Mouse (Mus musculus): ENCODE results near the gene Wdr83. TPM values are rescaled to one million over a fixed set of nuclear protein-coding genes. Genes with fewer than 3 reads are reported as not detected.

The Wdr83 gene
- total RNA-seq, 2 experiments from 2014 or later, result 15.8 to 35.6 TPM

DNA sequence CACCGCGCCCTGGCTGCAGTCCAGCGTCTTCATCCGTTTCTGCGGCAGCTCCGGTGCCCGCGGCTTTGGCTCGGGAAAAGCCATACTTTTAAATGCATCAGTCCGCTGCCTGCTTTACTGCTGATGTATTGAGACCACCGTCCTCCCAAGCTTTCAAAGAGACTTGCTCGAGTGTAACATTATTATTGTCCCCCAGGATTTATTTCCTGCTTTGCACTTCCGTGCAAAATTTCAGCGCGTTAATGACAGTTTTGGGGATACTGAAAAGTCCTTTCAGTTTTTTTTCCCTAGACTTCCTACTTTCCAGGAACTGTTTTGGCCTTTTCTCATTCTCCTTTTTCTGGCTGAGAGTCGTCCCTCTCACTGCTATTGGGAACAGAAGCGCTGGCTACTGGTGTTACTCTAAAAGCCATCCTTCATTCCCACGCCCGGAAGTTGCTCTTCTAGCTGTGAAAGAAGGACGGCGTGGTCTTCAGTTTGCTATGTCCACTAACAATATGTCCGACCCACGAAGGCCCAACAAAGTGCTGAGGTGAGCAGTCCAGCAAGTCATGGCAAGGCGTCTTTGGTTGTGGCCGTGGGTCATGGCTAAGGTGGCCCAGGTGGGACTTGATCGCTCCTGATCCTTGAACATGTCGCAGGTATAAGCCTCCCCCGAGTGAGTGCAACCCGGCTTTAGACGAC lies 432 bp downstream of the Wdr83 start, which contains the start of gene Wdr83os:
Wdr83os (plus strand) TSS at position 209 of the 684 bp plus-strand sequence.
- peak; percentile 50 for ATAC-seq (replicated peaks; ENCODE audit: low FRiP score, poor library complexity, severe bottlenecking)

DNA sequence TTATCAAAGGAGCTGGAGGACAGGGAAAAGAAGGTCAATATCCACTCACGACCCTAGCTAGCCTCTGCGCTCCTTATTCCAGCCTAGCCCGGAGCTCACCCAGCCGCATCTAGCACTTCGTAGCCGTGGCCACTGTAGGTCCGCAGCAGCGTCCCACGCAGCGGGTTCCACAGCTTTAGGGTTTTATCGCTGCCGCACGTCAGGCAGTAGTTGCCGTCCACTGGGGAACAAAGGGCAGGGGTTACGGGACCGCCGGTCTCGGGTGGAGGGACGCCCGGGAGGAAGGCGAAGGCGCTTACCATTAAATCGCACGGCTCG lies 933 bp downstream of the Wdr83 start:
- ATAC-seq (replicated peaks; ENCODE audit: low FRiP score, poor library complexity, severe bottlenecking), result peak; percentile 27; the same call in 1 of the 2 replicates

DNA sequence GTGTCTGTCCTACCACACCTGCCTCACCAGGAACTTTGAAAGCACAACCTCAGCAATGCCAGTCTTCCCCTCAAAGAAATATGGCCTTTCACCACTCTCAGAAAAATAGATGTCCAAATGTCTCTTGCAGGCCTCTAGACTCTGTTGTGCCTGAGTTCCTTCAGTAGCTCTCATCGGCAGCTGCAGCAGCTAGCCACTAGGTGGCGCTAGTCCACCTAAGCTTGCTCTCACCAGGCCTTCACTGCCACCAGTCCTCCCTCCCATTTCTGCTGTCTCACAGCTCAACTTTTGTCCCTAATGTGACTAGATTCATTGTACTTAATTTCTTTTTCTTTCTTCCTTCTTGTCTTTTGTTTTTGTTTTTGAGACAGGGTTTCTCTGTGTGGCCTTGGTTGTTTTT lies 4.1 kb downstream of the Wdr83 start:
- ATAC-seq (replicated peaks; ENCODE audit: low FRiP score, poor library complexity, severe bottlenecking), result peak; percentile 70

DNA sequence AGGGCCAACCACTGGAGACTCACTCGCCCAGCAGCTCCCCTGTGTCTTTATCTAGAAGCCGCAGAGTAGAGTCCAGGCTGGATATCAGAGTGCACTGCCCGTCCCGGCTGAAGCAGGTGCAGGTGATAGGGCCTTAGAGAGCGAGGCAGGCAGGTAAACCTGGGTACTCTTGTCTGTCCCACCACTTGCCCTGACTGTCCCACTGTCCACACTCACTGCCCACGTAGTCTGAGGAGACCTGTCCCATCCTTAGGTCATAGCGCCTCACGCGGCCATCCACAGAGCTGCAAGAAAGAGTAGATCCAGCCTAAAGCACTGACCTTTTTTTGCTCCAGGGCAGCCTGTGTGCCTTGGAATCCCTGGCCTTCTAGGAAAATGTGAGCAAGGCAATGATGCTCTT lies 5.1 kb downstream of the Wdr83 start:
- peak; percentile 53 for ATAC-seq (replicated peaks; ENCODE audit: low FRiP score, poor library complexity, severe bottlenecking)

DNA sequence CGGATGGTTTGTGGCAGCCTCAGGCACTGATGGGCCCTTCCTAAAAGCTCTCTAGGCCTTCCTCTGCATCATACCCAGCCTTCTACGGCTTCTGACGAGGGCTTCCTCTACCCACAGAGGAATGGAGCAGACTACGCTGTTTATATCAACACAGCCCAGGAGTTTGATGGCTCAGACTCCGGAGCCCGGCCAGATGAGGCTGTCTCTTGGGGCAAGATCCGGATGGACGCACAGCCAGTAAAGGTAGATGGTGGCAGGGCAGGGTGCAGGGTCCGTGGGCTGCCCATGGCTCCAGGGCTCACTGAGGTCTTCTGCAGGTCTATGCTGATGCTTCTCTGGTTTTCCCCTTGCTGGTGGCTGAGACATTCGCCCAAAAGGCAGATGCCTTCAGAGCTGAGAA lies 6.5 kb downstream of the Wdr83 start:
- ATAC-seq (replicated peaks; ENCODE audit: low FRiP score, poor library complexity, severe bottlenecking), result no peak

DNA sequence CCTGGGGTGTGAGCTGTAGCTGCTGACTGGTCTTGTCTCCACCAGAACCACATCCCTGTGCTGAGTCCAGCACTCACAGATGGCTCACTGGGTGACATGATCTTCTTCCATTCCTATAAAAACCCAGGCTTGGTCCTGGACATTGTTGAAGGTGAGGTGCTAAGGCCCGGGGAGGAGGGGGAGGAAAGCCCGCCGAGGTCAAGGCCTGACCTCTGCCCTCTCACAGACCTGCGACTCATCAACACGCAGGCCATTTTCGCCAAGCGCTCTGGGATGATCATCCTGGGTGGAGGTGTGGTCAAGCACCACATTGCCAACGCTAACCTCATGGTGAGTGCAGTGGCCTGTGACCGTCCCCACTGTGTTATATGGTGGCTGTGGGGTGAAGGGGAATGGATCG lies 6.9 kb downstream of the Wdr83 start:
- no peak for ATAC-seq (replicated peaks; ENCODE audit: low FRiP score, poor library complexity, severe bottlenecking)

DNA sequence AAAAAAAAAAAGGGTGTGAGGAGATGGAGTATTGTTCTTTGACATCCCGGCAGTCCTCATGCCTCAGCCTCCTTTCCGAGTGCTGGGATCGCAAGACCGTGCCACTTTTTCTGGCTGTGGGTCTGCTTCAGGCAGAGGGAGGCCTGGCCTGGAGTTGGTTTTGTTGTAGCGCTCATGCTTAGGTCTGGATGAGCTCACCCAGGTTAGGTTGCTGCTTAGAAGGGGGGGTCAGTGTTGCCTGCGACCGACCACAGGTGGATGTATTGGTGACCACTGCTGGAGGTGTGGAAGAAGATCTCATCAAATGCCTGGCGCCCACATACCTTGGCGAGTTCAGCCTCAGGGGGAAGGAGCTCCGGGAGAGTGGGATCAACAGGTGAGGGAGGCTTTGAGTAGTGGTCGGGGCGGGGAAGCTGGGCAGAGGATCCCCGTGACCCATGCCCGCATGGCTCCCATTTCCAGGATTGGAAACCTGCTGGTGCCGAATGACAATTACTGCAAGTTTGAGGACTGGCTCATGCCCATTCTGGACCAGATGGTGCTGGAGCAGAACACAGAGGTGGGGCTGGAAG lies 8.0 kb downstream of the Wdr83 start:
- ATAC-seq (replicated peaks; ENCODE audit: low FRiP score, poor library complexity, severe bottlenecking), result no peak

DNA sequence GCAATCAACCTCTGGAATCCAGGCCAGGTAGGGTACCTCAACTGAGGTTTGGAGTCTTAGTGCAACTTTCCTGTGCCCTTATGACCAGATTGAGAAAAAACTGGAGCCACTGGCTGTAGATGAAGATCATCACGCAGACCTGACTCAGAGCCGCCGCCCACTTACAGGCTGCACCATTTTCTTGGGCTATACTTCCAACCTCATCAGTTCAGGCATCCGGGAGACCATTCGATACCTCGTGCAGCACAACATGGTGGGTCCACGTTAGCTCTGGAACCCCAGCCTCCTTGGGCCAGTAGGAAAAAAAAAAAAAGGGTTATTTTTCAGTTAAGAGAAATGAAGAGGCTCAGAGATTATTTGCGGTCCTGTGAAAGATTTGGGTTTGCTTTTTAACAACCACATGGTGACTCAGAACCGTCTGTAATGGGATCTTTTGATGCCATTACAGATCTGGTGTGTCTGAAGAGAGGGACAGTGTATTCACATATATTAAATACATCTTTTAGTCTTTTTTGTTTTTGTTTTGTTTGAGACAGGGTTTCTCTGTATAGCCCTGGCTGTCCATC lies 8.7 kb downstream of the Wdr83 start:
- no peak for ATAC-seq (replicated peaks; ENCODE audit: low FRiP score, poor library complexity, severe bottlenecking)

DNA sequence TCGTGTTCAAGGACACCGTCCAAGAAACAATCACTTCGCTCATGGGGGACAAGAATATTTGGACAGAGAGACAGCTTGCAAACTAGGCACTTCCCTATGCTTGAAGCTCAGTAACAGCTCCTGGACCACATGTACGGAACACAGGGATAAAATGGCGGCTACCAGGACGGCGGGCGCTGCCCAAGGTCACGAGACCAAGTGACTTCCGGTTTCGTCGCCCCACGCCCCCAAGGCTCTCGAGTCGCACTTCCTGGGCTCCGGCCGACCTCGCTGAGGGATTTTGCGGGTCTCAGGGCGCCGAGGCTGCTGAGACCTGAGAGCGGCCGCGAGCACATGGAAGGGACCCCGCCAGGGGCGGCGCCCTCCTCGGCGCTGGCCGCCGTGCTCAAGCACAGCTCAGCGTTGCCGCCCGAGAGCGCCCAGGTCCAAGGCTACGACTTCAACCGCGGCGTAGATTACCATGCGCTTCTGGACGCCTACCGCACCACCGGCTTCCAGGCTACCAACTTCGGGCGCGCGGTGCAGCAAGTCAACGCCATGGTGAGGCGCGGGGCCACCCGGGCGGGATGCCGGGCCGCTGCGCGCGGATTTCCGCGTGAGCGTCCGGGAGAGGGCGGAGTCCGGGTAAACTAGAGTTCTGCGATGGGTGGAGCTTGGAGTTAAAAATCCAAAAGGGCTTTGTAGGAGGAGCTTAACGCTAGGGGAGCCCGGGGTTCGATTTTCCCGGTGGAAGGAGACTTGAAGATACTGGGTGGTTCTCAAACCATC lies 9.4 kb downstream of the Wdr83 start, which contains the start of gene Dhps:
Dhps (plus strand) TSS at position 244 of the 768 bp plus-strand sequence.
- ATAC-seq (replicated peaks; ENCODE audit: low FRiP score, poor library complexity, severe bottlenecking), result peak; percentile 80

DNA sequence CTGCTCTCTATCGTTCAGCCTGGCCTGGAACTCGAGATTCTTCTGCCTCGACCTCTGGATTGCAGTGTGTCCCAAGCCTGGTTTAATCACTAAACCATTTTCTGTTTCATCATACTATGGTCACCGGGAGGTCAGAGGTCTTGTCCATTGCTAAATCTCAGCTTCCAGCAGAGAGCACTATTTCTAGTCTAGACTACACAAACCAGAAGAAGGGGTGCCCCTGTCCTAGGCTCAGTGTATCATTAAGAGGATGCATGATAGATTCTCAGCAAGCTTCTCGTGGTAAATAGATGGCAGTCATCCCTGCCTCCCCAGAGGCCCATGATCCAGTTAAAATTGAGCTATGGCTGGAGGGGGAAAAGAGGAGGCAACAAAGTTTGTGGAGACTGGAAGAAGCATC lies 10.1 kb downstream of the Wdr83 start:
- ATAC-seq (replicated peaks; ENCODE audit: low FRiP score, poor library complexity, severe bottlenecking), result no peak

DNA sequence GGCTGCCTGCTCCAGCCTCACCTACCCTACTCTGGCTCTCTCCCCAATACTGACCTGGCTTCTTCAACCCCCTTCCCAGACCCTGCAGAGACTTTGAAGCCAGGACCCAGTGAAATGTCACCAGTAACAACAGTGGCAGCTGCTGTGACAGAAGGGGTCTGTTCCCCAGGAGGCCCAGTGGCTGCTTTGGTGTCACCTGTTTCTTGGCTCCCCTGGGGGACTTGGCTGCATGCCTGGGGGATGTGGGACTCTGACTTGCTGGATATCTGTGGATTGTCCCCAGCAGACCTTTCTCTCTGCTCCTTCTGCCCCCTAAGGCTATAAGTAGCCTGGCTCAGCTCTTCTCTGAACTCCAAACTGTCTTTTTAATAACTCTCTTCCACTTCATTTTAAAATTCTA lies 13.1 kb downstream of the Wdr83 start, which contains the start of gene Gm5741:
Gm5741 (minus strand) TSS at position 1 of the 400 bp plus-strand sequence.
- no peak for ATAC-seq (replicated peaks; ENCODE audit: low FRiP score, poor library complexity, severe bottlenecking)

DNA sequence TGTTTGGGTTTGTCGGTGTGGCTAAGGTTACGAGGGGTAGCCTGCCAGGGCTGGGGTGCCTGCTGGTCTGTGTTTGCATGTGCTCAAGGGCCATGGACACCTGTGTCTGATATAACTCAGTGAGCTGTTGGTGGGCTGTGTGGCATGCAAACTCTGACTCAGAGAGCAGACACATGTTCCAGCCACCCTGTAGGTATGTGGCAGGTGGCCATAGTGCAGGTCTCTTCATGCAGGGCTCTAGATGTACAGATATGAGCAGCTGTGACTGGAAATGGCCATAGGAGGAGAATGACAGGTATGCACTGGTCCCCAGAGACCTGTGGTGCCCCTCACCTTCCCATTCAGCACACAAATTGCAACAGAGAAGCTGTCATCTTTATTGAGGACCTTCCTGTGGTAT lies 14.0 kb downstream of the Wdr83 start:
- no peak for ATAC-seq (replicated peaks; ENCODE audit: low FRiP score, poor library complexity, severe bottlenecking)

DNA sequence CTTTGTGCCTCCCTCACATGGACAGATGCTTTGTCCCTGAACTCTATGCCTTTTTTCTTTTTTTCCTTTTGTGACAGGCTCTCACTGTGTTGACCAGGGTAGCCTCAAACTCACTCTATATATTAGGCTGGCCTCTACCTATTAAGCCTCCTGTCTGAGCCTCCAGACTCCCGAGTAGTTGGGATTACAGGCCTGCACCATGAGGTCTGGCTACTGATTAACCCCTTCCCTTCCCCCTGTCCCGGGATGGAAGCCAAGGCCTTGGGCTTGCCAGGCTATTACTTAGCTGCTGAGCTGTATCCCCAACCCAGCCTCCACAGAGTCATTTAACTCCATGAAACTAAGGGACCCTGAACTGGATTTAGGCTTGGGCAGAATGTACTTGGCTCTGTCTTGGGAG lies 15.9 kb downstream of the Wdr83 start:
- ATAC-seq (replicated peaks; ENCODE audit: low FRiP score, poor library complexity, severe bottlenecking), result no peak

DNA sequence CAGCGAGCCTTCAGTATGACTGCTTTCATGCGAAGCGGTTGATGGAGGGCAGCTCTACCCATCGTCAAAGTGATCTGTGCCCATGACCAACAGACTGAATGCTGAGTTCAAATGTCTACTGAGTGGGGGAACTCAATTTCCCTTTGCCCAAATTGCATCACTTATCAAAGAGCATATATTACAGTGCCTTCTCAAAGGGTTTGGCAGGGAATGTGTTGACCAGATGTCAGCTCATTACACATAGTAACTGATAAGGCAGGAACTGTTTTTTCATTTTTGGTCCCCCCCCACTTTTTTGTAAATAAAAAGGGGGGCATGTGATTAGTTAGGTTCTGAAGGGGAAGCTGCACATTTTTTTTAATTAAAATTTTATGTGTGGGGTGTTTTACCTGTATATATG lies 18.5 kb downstream of the Wdr83 start:
- ATAC-seq (replicated peaks; ENCODE audit: low FRiP score, poor library complexity, severe bottlenecking), result no peak

DNA sequence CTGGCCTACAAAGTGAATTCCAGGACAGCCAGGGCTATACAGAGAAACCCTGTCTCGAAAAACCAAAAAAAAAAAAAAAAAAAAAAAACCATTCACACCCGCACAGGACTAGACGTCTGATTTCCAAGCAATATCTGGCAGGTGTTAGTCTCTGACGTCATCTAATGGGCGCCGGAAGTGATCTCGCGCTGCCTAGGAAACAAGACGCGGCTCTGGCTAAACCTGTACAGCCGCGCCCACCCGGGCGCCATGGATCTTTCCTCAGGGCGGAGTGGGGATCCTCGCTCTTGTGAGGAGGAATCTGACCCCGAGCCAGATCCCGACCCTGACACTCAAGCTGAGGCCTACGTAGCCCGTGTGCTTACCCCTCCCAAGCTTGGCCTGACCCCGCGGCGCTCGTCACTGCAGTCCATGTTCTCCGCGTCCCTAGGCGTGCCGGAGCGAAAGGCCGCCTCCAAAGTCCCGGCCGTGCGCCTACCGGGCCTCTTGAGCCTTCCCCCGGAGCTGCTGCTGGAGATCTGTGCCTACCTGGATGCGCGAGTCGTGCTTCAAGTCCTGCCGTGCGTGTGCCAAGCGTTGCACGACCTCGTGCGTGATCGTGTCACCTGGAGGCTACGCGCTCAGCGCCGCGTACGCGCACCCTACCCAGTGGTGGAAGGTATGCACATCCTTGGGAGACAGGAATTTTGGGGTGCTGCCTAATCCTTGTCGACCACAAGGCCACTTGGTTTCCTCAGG lies 21.1 kb downstream of the Wdr83 start, which contains the start of gene Fbxw9:
Fbxw9 (plus strand) TSS at position 177 of the 738 bp plus-strand sequence.
- peak; percentile 88 for ATAC-seq (replicated peaks; ENCODE audit: low FRiP score, poor library complexity, severe bottlenecking)

DNA sequence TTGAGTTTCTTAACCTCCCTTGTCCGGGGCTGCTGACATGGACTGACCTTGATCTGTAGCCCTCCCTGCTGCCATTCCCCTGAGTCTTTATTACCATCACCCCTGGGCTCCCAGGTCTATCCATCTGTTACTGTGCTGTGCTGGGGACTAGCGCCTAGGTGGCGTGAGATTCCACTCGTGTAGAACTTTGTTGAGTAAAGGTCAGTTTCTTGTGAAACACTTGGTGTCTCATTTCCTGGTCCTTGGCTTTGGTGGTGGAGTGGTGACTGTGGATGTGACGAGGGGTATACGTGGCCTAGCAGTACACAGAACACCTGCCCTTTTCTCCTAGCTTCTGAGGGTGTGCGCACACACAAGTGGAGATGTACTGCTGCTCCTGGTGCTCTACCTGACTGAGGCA lies 23.7 kb downstream of the Wdr83 start:
- ATAC-seq (replicated peaks; ENCODE audit: low FRiP score, poor library complexity, severe bottlenecking), result no peak

DNA sequence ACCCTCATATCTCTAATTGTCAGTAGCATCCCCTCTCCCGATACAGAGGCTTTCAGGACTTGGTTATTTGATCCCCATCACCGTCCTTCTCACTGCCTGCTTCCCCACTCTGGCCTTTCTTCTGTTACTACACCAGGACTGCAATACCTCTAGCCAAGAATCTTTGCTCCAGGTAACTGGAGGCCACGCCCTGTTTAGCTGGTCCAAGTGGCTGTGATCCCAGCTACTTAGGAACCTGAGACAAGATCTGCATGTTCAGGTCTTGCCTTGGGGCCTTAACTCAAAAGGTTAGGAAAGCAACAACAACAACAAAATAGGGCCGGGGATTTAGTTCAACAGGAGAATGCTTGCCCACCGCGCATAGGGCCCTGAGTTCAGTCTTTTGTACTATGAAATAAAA lies 37.5 kb downstream of the Wdr83 start:
- ATAC-seq (replicated peaks; ENCODE audit: low FRiP score, poor library complexity, severe bottlenecking), result no peak

DNA sequence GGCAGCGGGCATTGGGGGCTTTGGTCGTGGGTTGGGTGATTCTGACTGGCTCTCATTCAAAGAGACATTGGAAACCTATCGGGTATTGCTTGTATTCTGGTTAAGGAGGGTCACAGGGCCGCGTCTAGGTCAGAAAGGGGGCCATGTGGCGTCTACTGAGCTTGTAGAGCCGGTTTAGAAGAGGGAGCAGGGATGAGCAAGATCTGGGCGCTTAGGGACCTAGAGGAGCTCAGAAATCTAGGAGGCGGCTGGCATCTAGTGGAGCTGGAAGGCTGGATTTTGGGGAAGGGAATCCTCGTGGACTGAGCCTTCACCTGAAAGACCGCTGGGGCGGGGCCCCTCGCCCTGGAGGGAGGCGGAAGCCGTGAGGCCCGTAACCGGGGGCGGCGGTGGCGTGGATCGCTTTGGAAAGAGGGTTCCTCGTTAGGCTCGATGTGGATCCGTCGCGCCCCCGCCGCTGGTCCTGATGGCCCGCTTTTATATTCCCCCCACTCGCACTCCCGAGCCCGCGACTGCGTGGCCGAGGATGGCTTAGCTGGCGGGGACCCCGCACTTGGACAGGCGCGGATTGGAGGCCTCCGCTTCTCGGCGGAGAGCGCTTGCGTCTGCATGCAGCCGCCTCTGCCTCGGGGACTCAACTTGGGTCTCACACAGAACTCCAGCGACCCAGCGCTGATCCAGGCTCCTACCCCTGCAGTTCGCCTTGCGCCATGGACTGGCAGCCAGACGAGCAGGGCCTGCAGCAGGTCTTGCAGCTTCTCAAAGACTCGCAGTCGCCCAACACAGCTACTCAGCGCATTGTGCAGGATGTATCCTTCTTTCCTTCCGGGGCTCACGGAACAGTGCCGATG lies 43.2 kb downstream of the Wdr83 start:
- ATAC-seq (replicated peaks; ENCODE audit: low FRiP score, poor library complexity, severe bottlenecking), result peak; percentile 36

DNA sequence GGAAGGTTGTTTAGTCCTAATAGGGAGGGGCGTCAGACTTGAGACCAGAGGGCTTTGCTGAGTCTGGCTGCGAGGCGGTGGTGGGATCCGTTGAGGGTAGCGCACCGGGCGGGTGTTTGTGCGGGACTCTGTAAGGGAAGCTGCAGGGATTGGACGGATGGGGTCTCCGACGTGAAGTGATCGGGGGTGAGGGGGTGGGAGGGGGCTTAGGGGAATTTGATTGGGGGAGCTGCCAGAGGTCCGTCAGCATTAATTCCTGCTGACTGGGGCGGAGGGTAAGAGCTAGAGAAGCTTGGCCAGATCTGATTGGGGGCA lies 43.8 kb downstream of the Wdr83 start:
- peak; percentile 7; the same call in 1 of the 2 replicates for ATAC-seq (replicated peaks; ENCODE audit: low FRiP score, poor library complexity, severe bottlenecking)

Measured in erythroid progenitor cell, adult 5-6 weeks (primary cell).